17 mouse cellular contexts compared by ENCODE assay signal in genomic region chr1:184260722-184261384, GRCm38 (mm10).
DNase-seq lines count a peak whose midpoint lies in the region; ATAC-seq and TF ChIP-seq lines count a peak whose summit lies in the region.
"Had no signal": no experiment of that assay in that cellular context is flagged by ENCODE, and none has a peak within 500 bp of the region (broad histone marks: within the 10 kb centered on the region; RNA-seq: fewer than 3 reads in every experiment).

No protein-coding gene starts in this region.

- no peaks in the 10 kb centered on the region for H3K79me2 ChIP-seq in myocyte (ENCODE audit: control insufficient read depth, insufficient read depth)

- H3K36me3 ChIP-seq in myocyte (ENCODE audit: control insufficient read depth, insufficient read depth) = no peaks in the 10 kb centered on the region
- H3K36me3 ChIP-seq: limb, embryonic 13.5 days had no signal

- peak; percentile 37 for TF ChIP-seq POLR2A in myocyte (IDR thresholded peaks at IDR 0.05; ENCODE audit: insufficient read length, low read depth)

- no peaks in the 10 kb centered on the region for H3K27me3 ChIP-seq in myocyte (ENCODE audit: control insufficient read depth, insufficient read depth, insufficient read length)
- H3K27me3 ChIP-seq: limb, embryonic 13.5 days had no signal

- peak; percentile 82 for ATAC-seq in CD4-positive, CD25-positive, alpha-beta regulatory T cell, adult 4 months
- ATAC-seq: forebrain, postnatal 0 days; hindbrain, embryonic 16.5 days had no signal

- DNase-seq in gastrocnemius, adult 18-20 months (ENCODE audit: low spot score) = peak; percentile 47
- no peak for DNase-seq in gastrocnemius, adult 8-10 months (ENCODE audit: low spot score in 2 of 2)
- peak; percentile 3 for DNase-seq in right cerebral cortex, adult 18-20 months
- no peak for DNase-seq in right cerebral cortex, postnatal 4 days
- no peak for DNase-seq in frontal cortex, adult 2 months (ENCODE audit: extremely low spot score in 1 of 2, low spot score in 1 of 2)
- DNase-seq in adrenal gland, adult 2 months = no peak
- DNase-seq: adrenal gland, adult 8-10 months; cerebellum, adult 9-10 months; embryo, embryonic 11 days; forebrain, postnatal 0 days; heart, postnatal 14 days; lung, adult 2 months; thymus, postnatal 14 days had no signal

- peak overlapping the region; percentile 88 for H3K4me2 ChIP-seq in myocyte (ENCODE audit: low read depth)
- H3K4me2 ChIP-seq: limb, embryonic 13.5 days had no signal

- no peak overlapping the region for H3K4me3 ChIP-seq in myocyte
- H3K4me3 ChIP-seq: limb, embryonic 13.5 days had no signal

- H3ac ChIP-seq in myocyte (ENCODE audit: control insufficient read depth, insufficient read length) = no peak overlapping the region

TF ChIP-seq in myocyte, 11 proteins besides CTCF, POLR2A, EP300 and RAD21:
- peak; percentile 69 to 85 (median 77) for TF ChIP-seq MYOG (IDR thresholded peaks at IDR 0.05; ENCODE audit: control insufficient read depth in 1 of 3, insufficient read depth in 1 of 3, insufficient read length in 2 of 3, low read depth in 2 of 3)
- TF ChIP-seq TCF3 (IDR thresholded peaks at IDR 0.05; ENCODE audit: insufficient read length, low read depth) = peak; percentile 56
- TF ChIP-seq TCF12 (IDR thresholded peaks at IDR 0.05; ENCODE audit: insufficient read depth, poor library complexity, severe bottlenecking) = peak; percentile 31
- TF ChIP-seq REST (IDR thresholded peaks at IDR 0.05; ENCODE audit: insufficient read depth, insufficient read length) = no peak
- no peak for TF ChIP-seq POLR2AphosphoS2 (IDR thresholded peaks at IDR 0.05; ENCODE audit: insufficient read length, low read depth)
- peak in 2 of 3 experiments; percentile 46 to 80 for TF ChIP-seq MYOD1 (IDR thresholded peaks at IDR 0.05; ENCODE audit: control insufficient read depth in 1 of 3, insufficient read length in 2 of 3, low read depth in 2 of 3)
- TF ChIP-seq USF1 (IDR thresholded peaks at IDR 0.05; ENCODE audit: low read depth) = no peak
- TF ChIP-seq E2F4 (IDR thresholded peaks at IDR 0.05; ENCODE audit: insufficient read depth) = no peak

Comparison
In these comparisons a context has a peak if more than half of its experiments do, and no peak if none do; other contexts are left out.
1. DNase-seq: peak in gastrocnemius, adult 18-20 months (single experiment) and right cerebral cortex, adult 18-20 months (single experiment); none in gastrocnemius, adult 8-10 months (0 of 2), right cerebral cortex, postnatal 4 days (single experiment), frontal cortex, adult 2 months (0 of 2) and adrenal gland, adult 2 months (single experiment).